Mouse (Mus musculus) cerebellum, adult 9-11 months (tissue): ENCODE measurements around the gene Nme2.

ENCODE experiments used
- DNase-seq: peaks from one replicate; pipeline ENCODE4 v3.0.0; 2022

The Nme2 gene

DNA sequence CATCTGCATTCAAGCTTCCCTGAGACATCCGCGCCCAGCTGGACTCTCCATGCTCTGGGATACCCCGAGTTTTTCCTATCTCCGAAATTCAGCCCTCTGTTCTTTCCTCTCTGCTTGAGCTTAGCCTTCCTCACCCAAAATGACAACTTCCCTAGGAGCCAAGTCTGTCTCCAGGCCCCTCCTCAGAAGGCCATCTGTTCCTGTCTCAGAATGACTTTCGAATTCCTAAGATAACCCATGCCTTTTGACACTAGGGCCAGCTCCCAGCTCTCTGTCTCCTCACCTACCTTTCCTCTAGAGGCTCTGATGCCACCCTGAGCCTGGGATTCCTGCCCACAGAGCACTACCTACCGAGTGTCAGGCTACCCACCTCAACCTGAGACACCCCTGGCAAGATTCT is at the start of gene Nme2:
Gene Nme2 (minus strand): TSS at position 101 of the 400 bp plus-strand sequence.
- peak; percentile 48 for DNase-seq

- no peak for DNase-seq
These were observed 47.3 kb upstream of the Nme2 start for GRCm38 (mm10) chr11:94003346-94003745.

- no peak for DNase-seq
These were observed 43.2 kb upstream of the Nme2 start for GRCm38 (mm10) chr11:93999276-93999675.

DNA sequence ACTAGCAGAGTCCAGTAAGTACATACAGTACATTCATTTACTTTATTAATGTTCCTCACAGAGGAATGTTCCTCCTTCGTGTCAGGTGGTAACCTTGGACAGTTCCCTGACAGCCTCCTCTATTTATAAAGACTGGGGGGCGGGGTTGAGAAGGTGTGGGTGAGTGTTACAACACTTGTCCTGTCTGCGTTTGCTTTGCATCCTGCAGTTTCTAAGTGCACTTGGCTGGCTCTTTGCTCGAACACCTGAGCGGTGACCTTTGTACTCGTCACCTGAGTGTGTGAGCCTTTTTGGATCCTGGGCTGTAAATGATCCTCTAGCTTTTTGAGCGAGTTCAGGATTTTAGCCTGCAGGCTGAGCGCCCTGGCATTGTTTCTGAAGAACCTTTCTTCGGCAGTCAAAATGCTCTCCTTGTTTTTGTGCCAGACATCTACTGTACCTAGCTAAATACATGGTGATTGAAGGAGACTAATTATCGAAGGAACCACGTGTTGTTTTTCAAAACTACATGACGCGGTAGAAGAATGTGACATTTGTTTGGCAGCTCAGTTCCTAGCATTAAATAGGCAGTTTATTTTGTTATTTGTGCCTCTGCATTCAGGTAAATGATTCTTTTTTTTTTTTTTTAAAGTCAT is 41.2 kb upstream of the Nme2 start:
- peak; percentile 58 for DNase-seq

GRCm38 (mm10) chr11:93996306-93997140 is 40.5 kb upstream of the Nme2 start:
- peak; percentile 83 for DNase-seq

- peak; percentile 95 for DNase-seq
These were observed 39.8 kb upstream of the Nme2 start, which contains the start of gene Spag9 for GRCm38 (mm10) chr11:93995720-93996305. Gene Spag9 (plus strand): TSS chr11:93996091.

- DNase-seq, result peak; percentile 87
These were observed 39.2 kb upstream of the Nme2 start for GRCm38 (mm10) chr11:93995111-93995719.

DNA sequence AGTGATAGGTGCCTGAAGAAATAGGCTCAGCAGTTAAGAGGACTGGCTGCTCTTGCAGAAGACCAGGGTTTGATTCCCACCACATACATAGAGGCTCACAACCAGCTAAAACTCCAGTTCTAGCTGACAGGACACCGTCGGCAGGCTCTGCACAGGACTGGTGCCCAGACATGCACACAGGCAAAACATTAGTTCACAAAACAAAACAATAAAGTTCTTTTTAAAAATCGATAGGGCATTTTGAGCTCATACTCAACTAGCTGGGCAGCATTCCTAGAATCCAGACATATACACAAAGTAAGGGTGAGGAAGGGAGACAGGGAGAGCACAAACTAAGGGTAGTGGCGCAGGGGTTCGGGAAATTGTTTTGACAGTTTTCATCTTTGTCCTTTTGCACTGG is 38.5 kb upstream of the Nme2 start:
- peak; percentile 30 for DNase-seq

DNA sequence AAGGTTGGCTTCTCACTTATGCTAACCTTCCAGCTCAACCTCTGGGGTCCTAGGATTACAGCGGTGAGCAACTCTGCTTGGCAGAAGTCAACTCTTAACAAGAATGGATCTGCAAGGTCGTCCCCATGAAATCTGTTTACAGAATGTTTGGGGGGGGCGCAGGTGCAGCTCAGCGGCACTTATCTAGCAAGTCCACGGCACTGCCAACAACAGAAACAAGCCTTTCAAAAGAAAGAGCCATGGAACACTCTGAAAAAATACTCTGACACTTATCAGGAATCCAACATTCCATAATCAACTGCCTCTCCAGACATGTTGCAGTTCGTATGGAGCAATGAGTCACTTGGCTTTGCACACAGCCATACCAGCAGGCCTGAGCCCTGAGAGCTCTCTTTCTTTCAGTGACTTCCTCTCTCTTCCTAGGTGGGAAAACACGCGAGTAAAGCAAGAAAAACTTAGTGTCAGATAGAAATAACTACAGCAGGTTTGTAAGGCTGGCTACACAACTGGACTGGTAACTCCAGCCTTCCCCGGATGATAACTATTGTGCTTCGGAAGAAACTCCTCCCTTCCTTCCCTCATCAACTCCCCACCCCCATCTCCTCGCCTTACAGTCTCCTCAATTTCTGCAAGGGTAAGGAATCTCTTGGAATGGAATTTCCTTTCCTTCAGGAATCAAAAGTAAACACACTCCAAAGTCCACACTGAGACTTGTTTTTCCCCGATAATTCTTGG is 32.4 kb upstream of the Nme2 start:
- no peak for DNase-seq

DNA sequence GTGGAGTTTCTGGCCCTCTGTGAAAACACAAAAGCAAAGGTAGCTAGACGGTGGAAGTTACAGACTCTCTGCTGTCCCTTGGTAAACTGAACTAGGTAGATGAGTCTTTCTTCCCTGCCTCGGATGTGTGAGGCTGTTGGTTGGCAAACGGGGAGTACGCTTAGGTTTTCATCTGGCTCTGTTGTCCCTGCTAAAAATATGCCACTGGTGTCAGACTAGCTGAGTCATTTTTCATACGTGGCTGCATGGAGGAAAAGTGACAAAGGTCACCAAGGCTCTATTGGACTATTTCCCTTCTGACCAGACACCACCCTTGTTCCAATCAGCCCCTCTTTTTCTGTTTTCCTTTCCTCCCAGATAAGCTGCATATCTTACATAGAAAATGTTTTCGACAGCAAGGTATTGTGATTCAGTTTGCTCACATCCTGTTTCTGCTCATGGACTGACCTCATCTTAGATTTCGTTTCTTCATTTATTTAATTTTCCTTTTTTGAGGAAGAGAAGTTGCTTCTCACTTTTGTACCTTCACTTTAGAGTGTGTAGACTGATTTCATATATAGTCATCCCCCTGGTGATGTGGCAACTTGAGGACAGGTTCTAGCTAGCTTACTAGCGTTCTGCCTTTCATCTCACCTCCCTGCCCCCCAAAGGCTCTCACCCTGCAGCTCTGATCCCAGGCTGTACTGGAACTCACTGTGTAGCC is 31.7 kb upstream of the Nme2 start:
- DNase-seq, result no peak

DNA sequence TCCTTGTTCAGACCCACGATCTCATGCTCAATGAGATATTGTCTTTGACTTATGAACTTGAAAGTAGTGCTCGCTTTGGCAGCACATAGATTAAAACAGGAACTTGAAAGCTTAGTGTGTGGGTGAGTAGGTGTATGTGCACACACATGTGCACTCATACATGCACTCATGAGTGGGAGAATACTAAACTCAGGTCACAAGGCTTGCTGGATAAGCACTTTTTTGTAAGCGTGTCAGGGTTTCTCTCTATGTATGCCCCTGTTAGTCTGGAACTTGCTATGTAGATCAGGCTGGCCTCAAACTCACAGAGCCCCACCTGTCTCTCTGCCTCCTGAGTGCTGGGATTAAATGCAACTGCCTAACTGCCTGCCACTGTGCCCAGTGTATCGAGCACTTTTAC is 31.0 kb upstream of the Nme2 start:
- no peak for DNase-seq

- DNase-seq, result no peak
These were observed 30.2 kb upstream of the Nme2 start for GRCm38 (mm10) chr11:93986298-93986697.

- no peak for DNase-seq
These were observed 29.2 kb upstream of the Nme2 start for GRCm38 (mm10) chr11:93985265-93985664.

DNA sequence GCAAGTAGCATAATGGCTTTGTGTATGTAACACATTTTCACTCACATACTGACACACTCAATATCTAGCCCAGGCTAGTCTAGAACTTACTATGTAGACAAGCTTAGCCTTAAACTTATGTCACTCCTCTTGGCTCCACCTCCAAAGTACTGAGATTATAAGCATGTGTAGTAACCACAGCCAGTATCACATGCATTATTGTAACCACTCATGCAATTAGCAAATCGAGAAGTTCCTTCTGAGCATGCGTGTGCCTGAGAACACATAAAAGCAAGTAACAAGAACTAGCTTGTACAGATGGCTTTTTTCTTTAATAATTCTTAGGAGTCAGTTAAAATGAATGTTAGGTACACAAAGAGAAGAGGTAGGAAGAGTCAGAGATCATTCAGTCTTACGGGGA is 28.6 kb upstream of the Nme2 start:
- no peak for DNase-seq

- no peak for DNase-seq
These were observed 23.5 kb upstream of the Nme2 start for GRCm38 (mm10) chr11:93979502-93980049.

DNA sequence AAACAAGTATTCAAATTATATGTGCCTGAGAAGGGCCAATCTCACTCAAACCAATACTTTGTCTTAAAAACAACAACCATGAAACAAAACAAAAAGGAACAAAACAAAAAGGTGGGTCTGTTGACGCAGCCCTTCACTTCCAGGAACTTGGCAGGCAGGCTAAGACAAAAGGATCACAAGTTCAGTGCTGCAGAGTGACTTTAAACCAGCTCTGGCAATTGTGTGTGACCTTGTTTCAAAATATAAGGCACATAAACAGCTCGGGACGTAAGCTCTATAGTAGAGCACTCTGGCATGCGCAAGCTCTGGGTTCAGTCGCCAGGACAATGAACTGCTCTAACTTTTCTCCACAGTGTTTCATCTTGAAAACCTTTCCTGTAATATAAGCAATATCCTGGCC is 16.9 kb upstream of the Nme2 start:
- no peak for DNase-seq

DNA sequence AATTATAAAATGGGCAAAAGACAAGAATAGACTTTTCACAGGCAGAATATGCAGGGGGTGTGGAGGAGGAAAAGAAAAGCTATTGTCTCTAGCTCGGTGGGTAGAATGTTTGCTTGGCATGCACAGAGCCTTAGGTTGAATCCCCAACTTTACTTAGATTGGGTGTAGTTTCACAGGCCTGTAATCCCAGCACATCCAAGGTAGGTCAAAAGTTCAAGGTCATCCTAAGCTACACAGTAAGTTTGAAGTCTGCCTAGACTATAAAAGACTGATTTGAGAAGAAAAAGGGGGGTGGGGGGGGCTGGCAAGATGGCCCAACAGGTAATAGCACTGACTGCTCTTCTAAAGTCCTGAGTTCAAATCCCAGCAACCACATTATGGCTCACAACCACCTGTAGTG is 13.7 kb upstream of the Nme2 start:
- no peak for DNase-seq

GRCm38 (mm10) chr11:93969171-93969570 is 13.1 kb upstream of the Nme2 start:
- peak; percentile 45 for DNase-seq

DNA sequence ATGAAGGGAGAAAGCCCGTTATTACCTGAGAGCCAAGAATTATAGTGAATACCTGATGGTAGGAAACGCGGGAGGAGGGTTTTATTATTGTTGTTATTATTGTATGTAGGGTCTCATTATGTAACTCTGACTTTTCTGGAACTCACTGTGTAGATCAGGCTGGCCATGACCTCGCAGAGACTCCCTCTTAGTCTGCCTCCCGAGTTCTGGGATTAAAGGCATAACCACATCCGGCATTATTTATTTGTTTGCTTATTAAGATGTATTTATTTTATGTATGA is 12.7 kb upstream of the Nme2 start:
- DNase-seq, result no peak

GRCm38 (mm10) chr11:93968005-93968847 is 12.2 kb upstream of the Nme2 start, which contains the start of the genes Gm20390 and Nme1:
Gene Gm20390 (minus strand): TSS chr11:93968293.
Gene Nme1 (minus strand): TSS chr11:93968521.
- peak; percentile 98 for DNase-seq

DNA sequence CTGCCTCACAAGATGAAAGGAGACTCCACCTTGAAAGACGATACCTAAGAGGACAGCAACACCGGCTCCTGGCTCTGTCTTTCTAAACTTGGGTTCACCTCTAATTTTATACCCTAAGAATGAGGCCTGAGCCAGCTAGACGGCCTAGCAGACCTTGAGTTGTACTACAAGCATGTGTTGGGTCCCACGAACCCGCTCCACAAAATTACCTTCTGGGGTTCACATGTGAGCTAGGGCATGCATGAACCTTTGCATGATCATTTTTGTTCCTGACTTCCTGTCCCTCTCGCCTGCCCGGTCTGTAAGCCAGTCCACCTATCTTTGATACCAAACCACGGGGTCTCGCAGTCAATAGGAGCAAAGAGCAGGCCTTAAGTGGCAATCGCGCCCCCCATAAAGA is 11.3 kb upstream of the Nme2 start:
- DNase-seq, result no peak
